Mouse (Mus musculus) 416B (cell line): ENCODE data around the gene Htr6.

Experiments
- DNase-seq: peaks from one replicate; pipeline ENCODE4 v3.0.0; 2011; ENCODE audit warnings: low read depth

The Htr6 gene

DNA sequence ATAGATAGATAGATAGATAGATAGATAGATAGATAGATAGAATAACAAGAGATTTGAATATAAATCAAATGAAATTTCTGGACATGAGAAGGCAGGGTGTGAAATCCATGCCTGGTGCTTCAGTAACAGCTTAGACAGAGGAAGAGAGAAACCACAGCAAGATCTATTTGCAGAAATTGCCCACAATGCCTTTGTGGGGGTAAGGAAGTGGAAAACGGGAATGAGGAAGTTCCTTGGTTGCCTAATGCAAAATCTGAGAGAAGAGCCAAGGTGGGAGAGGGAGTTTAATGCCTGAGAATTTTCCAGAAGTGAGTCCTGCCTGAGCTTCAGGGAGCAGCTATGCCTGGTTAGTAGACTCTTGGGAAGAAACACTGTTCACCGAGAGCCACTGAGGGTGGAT is 31.8 kb downstream of the Htr6 start:
- DNase-seq, result peak; percentile 64

DNA sequence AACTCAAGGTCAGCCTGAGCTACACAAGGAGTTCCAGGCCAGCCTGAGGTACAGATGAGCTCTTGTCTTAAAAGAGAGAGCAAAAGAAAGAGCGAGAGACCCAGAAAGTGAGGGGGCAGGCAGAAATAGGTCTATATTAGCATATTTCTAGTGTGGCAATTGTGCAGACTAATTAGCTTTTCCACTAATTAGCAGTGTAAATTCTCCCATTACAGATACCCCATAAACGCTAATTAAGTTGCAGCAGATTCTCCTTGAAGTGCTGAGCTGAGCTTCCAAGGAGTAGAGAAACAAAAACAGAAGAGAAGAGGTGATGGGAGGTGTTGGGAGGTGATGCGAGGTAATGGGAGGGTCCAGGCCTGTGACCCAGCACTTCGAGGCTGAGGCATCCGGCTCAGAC is 32.8 kb downstream of the Htr6 start:
- no peak for DNase-seq

DNA sequence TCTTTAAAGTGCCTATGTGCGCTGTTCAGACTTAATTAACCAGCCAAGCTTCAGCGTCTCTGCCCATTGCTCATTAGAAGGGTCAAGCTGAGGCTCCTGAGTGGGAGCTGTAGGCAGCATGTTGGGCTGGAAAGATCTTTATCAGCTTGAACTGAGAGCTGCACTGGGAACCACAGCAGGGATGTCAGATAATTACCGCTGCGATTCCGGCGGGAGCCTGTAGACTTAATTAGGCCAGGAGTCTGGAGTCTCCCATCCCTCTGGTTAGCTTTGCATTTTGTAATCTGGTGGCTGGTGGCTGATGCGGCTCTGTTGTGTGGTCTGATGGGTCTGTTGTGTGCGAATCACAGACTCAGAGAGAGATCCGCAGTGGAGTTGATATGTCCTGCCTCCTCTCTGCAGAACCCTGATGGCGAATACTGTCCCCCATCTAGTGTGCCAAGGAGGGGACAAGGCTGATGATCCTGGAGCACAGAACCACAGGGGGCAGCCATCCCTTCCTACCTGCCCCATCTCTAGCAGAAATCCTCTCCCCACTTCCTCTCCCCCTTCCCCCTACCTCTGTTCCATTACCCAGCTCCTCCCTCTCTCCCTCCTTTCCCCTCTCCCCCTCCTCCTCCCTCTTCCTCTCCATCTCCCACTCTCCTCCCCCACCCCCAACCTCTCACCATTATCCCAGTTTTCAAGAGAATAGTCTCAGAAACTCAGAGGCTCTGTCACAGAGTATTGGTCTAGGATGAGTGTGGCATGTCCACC is 35.1 kb downstream of the Htr6 start:
- DNase-seq, result no peak

DNA sequence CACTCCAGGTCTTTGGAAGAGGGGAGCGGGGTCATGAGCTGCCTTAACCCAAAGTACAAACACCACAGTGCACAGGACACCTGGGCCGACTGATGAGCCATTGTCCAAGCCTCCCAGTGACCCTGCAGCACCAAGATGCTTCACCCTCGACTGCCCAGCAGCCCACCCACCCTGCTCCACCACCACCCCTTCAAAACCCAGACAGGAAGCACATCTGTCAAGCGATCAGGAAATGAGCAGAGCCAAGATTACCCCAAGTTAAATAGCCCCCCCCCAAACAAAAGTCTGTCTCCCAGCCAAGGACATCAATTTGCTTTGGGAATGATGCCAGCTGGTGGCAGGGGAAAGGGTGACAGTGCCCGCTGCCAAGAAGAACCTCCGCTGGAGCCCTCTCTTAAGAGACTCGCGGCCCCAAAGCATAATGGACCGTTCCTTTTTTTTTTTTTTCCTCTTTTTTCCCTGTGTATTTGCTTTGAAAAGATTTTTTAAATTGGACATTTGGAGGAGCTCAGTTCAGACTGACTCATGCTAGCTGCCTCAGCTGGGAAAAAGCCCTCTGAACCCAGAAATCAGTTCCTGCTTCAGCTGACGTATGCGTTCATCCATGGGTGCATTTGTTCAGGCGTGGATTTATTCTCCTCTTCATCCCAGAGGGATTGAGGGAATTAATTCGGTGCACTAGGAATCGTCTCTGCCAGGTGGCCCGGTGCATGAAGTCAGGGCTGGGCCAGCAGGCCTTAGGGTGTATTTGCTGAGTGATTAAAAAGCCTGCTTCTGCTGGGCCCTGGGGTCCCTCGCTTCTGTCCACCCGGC is 37.4 kb downstream of the Htr6 start:
- peak; percentile 19 for DNase-seq

DNA sequence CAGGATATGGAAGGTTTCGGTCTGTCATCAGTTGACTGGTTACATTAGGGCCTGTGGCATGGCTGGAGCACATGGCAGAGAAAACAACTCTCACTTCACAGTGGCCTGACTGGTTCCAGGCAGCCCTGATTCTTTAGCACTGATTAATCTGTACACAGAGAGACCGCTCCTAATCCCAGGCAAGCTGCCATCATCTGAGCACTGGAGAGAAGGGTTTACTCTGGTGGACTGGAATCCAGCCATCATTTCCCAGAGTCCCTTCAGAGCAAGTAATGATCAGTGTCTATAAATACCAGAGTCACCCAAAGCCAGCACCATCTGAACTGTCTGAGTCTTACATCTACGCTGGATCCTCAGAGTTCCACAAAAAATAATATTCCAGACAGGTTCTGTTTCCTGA is 39.6 kb downstream of the Htr6 start:
- no peak for DNase-seq

DNA sequence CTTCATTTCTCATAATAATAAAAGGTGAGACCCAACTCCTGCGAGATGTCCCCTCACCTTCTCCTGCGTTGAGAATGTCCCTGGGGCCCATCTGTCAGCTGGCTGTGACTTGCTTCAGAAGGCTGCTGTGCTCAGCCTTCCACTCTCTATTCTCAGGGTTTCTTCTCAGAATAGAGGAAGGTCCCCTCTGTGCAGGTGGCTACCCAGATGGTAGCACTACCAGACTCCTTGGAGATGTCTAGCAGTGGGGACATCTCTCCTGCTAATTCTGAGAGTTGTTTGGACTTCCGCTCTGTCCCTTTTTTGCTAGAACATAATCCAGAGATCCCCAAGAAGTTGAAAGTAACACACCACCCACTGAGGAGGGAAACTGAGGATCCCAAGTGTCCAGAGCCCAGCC is 40.4 kb downstream of the Htr6 start:
- no peak for DNase-seq

DNA sequence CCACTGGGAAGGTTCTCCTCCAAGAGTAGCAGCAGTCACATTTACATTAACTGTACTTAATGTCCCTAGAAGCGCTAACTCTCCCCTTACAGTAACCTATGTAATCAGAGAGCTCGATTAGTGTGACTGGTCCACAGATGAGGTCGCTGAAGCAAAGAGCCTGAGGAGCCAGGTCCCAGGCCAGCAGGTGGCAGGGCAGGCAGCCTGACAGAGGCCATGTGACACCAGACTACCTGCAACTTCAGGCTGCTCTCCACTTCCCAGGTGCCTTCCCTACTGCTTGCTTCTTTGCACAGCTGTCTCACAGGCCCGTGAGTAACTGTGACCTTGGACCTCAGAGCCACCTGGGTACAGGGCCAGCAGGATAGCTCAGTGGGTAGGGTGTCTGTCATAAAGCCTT is 40.8 kb downstream of the Htr6 start:
- DNase-seq, result no peak

DNA sequence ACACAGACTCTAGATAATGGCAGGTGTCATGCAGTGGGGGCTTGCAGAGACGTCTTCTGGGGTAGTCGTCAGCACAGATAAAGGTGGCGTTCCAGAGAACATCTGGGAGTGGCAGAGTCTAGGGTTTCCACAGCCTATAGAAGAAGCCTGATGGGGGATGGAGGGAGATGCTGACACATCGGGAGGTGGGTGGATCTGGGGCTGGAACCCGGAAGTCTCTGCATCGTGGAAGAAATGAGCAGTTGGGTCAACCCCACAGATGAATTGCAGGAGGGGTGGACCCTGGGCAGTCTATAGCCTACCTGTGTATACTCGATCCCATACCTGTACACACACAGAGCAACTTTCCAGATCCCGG is 41.4 kb downstream of the Htr6 start:
- DNase-seq, result no peak

DNA sequence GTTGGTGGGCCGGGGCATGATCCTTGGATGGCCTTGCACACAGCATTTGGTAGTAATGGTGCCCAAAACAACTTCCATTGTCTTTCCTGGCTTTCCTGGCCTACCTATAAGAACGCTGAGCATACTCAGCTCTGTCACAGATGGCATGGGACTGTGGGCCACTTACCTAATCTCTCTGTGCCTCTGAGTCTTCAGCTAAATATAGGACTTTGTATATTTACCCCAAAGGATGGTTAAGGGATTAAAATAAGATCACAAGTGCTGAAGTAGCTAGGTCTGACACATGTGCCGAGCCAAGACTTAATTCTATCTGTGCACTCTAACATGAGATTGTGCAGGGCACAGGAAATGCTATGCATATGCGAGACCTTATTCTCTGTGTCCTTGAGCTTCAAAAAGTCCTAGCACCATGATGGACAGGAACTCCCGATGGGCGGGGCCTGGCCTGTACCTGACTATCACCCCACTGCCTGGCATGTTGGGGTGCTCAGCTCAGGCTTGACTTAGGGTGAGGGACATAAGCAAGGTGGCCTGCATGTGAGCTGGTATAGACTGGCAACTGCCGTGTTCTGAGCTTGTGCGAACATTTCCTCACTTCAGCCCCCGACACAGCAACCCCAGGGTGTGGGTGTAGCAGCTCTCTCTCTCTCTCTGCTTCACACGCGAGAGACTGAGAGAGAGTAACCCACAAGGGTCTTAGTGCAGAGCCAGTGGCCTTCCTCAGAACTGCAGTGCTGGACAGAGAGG is 41.9 kb downstream of the Htr6 start:
- no peak for DNase-seq

DNA sequence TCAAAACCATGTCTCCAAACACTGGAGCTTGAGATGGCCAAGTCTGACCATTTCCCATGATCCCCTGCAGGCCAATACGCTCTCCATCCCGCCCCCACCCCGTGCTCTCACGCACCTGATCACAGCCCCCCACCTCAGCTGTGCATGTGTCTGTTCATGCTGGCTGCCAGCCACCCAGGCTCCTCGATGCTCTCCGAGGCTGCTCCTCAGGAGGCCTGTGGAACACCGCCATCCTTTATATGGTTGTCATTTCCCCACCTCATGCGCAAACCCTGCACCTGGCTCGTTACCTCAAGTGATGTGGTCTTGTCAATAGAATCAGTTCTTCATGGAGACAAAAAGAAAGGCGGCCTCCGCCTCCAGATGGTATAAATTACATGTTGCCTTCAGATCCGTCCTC is 42.8 kb downstream of the Htr6 start:
- no peak for DNase-seq

DNA sequence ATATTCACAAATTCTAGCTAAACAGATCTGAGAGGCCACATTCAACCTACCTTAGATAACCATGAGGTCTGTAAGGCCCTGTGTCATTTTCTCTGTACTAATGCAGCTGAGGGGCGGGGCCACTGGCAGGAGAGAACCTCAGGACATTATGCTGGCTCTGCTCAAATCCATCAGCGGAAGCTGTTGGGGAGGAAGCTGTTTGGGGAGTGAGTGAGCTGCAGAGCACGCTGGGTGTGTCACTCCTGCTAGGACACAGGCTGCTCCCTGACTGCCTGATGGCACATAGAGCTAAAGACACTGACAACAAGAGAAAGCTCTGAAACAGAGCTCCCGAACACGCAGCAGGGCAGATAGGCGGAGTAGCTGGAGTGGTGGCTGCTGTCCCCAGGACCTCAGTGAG is 44.7 kb downstream of the Htr6 start:
- DNase-seq, result no peak

DNA sequence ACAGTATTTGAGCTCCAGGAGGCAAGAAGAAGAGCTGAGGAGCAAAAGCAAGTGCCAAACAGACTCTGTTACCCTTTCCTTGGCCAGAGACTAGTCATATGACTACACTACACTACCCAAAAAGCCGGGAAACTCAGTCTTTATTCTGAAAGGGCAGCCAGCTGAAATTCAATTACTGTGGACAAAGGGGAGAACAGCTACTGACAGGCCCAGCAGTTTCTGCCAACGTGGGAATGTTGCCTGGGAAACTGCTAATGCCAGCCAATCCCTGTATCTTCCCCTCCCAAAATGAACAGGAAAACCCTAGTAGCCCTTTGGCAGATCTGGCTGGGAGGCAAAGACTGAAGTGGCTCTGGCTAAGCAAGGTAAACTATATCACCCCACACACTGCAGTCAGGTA is 51.0 kb downstream of the Htr6 start:
- no peak for DNase-seq

DNA sequence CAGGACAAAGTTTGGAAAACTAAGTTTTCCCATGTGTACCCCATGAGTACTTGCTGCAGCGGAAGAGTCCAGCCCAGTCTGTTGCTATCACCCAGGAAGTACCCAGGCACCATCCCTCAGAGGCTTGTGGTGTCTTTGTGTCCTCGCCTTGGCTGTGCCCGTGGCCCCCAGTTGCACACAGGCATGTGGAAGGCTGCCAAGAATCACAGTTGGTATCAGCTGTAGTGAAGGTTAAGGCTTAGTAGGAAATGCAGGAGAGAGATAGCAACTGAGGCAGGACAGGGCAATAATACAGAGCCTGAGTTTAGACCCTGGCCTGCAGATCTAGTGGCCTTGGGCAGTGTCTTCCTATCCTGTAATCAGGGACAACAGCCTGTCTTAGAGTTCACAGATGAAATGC is 55.0 kb downstream of the Htr6 start:
- no peak for DNase-seq

DNA sequence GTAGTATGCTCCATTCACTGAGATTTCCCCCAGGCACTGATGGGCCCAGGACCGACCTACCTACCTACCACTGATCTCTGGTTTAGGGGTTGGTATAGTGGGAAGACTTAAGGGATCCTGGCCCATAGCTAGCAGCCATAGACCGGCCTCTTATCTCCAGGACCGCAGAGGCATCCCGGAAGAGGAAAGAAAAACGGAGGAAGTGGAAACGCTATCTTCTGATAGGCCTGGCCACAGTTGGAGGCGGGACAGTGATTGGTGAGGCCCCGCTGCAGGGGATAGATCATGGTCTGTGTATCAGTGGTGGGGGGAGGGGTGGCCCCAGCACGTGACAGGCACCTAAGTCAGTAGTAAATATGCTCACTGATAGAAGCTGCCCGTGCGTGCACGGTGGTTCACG is 56.0 kb downstream of the Htr6 start:
- DNase-seq, result no peak

DNA sequence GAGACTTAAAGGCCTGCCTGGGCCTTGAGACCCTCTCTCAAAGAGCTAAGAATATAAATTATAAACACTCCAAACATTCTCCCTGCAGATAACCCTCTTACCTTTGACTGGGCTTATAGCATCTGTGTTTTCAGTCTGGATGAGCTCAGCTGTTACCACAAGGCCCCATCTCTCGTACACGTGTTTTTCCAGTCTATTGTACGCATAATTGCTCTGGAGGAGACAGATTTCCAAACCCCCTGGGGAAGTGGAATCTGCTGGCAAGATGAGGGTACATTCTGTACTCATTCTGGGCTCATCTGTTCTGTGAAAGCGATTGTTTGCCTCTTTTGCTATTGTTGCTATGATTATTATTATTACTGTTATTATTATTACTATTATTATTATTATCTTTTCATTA is 56.4 kb downstream of the Htr6 start:
- DNase-seq, result no peak

DNA sequence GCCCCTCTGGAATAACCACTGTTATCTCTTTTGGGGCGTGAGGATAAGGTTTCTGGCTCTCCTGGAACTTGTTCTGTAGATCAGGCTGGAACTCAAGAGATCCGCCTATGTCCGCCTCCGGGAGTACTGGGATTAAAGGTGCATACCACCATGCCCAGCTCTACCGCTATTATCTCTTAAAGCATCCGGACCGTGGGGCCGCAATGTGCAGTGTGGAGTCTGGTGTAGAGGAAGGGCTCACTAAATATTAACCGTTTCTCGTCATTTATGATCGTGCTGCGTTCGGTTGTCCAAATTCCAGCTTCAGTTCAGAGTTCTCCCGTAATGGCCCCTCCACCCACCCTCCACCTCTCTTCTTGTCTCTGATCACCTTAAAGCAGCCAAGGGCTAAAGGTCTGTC is 57.0 kb downstream of the Htr6 start:
- no peak for DNase-seq

DNA sequence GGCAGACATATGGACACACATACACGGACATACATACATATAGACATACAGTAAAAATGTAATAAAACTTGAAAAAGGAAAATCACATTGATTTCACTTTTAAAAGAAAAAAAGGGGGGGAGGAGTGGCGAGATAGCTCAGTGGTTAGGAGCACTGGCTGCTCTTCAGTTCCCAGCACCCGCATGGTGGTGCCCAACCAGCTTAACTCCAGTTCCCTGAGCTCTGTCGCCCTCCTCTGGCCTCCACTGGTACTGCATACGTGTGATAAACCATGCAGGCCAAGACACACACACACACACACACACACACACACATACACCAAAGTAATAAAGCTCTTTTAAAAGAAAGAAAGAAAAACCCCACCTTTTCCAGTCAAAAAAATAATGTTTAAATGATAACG is 60.6 kb downstream of the Htr6 start:
- no peak for DNase-seq

DNA sequence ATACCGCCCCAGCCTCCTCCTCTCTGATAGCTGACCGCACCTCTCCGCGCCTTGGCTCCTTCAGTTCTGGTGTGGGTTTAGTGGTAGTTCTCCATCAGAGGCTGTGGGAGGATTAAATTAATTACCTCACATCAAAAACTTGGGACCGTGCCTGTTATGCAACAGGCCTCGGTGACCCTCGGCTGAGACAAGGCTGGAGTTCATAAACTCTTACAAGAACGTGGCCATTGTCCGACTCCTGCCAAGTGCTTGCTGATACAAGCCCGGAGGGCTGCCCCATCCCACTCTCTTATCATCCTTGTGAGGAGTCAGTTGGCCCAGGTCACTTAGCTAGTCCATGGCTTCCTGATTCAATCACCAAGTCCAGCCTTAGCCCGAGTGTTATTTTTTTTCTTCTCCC is 62.1 kb downstream of the Htr6 start:
- DNase-seq, result no peak

DNA sequence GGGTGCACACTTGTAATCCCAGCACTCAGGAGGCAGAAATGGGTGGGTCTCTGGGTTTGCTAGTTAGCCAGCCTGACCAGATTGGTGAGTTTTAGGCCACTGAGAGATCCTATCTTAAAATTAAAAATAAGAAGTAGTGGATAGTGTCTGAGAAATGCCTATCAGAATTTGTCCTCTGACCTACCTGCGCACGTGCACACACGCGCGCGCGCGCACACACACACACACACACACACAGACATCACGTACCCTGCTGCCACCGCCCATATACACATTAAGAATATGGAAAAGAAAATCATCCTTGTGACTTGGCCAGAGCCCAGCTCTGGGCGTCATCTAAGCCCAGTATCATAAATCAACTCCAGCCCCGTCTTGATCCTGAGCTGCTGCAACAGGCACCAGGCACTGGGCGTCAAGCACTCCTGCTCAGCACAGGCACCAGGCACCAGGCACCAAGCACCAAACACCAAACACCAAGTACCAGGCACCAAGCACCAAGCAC is 64.1 kb downstream of the Htr6 start:
- no peak for DNase-seq
